Mouse (Mus musculus) naive thymus-derived CD4-positive, alpha-beta T cell, adult 2 months (primary cell): ENCODE results near the gene Hnrnpul2.
"Not testable (repeated sequence)": the region's sequence is repeated elsewhere in the genome, so short reads cannot be mapped to it uniquely, and the experiment has no call there.

ENCODE experiments used
- DNase-seq: peaks from one replicate; pipeline ENCODE4 v3.0.0-alpha.2; 2011; ENCODE audit warnings: low read depth

The Hnrnpul2 gene

GRCm38 (mm10) chr19:8818801-8819595 is 812 bp upstream of the Hnrnpul2 start, which contains the start of gene Ttc9c:
Gene Ttc9c, minus strand, starts transcription at chr19:8819333.
- no peak for DNase-seq

- DNase-seq = no peak
These were observed 680 bp downstream of the Hnrnpul2 start for GRCm38 (mm10) chr19:8820424-8820956.

- peak; percentile 35 for DNase-seq
These were observed 1.3 kb downstream of the Hnrnpul2 start for GRCm38 (mm10) chr19:8821146-8821545.

GRCm38 (mm10) chr19:8822696-8823095 is 2.9 kb downstream of the Hnrnpul2 start:
- no peak for DNase-seq

- no peak for DNase-seq
These were observed 9.8 kb downstream of the Hnrnpul2 start, which contains the start of gene AC129217.1 for GRCm38 (mm10) chr19:8829660-8830059. Gene AC129217.1, plus strand, starts transcription at chr19:8829773.

DNA sequence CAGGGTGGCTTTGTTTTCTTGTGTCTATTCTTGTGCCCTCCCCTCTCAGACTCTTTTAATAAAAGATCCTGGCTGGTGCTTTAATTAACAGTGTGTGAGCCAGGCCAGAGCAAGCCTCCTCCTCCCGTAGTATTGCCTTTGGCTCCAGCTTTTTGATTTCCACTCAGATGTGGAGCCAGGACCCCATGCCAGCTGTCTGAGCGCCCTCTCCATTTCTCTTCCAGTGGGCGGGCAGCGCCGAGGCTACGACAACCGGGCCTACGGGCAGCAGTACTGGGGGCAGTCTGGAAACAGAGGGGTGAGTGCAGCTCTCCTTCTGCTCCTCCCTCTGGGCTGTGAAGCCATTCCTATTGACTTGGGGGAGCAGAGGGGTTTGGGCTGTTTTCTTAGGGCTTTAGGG is 10.9 kb downstream of the Hnrnpul2 start:
- no peak for DNase-seq

DNA sequence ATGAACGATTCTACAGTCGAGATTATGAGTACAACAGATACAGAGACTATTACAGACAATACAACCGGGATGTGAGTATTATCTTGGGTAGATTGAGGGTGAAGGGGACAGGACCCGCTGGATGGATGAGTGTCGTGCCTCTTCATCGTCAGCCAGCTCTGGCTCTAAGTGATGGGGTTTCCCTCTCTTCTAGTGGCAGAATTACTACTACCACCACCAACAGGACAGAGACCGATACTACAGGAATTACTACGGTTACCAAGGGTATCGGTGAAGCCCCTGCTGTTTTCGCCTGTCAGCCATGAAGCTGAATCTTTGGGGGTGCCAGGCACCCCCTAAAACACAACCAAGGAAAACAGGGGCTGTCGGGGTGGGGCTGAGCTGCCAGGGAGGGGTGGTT is 11.5 kb downstream of the Hnrnpul2 start:
- DNase-seq = no peak

DNA sequence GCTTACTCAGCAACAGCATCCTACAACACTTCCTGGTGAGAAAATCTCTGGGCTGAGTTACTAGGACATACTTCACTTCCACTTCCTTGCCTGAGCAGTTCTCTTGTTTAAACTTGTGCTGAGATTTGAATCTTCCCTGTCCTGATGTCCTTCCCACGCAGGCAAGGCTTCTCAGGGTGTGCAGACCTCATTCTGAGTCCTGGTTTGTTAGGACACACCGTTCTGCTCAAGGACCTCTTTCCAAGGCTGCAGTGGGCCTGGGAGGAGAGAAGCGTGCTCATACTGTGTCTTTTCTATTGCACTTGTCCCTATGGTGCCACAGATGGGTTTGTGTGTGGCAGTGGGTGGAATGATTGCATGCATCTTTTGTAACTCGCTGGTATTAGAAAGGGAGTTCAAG is 13.2 kb downstream of the Hnrnpul2 start:
- no peak for DNase-seq

DNA sequence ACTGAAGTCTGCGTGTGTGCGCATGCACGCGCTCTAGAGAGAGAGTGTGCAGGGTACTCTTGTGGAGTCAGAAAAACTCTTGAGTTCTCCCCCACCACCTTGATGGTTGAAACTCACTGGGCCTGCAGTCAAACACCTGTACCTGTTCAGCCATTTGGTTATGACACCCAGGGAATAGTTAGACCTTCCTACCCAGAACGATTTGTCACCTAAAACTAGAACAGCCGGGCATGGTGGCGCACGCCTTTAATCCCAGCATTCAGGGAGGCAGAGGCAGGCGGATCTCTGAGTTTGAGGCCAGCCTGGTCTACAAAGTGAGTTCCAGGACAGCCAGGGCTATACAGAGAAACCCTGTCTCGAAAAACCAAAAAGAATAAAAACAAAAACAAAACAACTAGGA is 16.5 kb downstream of the Hnrnpul2 start:
- not testable (repeated sequence) for DNase-seq

DNA sequence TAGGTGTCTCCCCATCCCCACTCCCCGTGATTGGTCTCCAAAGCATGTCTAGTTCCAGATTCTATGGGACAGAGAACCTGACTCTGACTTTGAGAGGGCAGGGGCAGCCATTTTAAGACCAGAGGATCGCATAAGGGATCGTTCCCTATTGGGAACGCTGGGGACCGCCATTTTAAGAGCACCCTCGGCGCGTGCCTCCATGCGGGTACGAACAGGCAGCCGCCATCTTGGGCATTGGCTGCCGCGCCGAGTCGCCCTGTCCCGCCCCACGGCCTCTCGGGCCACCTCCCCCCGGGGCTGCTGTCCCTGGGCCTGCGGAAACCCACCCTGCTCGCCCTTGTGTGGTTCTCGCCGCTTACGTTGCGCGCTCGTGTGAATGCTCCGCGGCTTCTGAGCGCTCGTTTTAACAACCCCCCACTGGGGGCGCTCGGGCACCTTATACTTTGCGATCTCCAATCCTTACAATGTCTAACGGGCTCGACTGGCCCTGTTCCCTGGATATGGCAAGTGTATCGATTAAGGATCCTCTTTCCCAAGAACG is 17.5 kb downstream of the Hnrnpul2 start, which contains the start of gene Bscl2:
Bscl2 (plus strand) TSS at position 217 of the 541 bp plus-strand sequence.
- DNase-seq = peak; percentile 89

GRCm38 (mm10) chr19:8838041-8838730 is 18.4 kb downstream of the Hnrnpul2 start:
- peak; percentile 24 for DNase-seq

DNA sequence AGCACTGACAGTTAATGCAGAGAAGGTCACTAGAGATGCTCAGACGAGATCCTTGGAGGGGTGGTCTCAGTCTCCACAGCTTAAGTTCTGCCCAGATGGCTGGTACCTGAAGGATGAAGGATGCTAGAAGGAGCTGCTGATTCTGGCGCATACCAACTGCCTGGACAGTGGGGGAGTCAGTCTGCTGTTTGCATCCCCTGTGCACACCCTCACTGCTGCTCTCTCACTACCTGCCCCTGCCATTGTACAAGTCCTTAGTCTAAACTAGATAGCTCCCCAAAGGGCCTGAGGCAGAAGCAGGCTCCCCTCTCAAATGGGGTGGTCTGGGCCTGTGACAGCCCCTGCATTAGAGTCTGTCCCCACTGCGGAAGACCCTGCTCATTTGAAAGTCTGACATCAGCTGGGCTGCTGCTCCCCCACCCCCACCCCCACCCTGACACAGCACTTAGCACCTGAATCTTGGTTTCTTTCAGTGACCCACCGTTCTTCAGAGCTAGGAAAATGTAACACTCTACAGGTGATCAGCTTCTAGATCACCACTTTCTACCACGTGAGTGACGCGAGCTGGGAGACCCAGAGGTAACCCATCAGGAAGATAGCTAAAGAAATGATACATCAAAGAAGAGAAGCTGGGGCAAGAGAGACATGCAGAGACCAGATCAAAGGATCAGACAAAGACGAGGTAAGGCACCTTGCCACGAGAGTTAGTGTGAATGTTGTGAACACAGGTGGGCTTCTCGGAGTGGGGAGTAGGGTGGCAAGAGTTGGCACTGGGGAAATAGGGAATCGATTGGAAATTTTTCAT is 19.5 kb downstream of the Hnrnpul2 start, which contains the start of gene Gng3:
Gng3 (minus strand) TSS at position 92 of the 805 bp plus-strand sequence.
- peak; percentile 24 for DNase-seq

DNA sequence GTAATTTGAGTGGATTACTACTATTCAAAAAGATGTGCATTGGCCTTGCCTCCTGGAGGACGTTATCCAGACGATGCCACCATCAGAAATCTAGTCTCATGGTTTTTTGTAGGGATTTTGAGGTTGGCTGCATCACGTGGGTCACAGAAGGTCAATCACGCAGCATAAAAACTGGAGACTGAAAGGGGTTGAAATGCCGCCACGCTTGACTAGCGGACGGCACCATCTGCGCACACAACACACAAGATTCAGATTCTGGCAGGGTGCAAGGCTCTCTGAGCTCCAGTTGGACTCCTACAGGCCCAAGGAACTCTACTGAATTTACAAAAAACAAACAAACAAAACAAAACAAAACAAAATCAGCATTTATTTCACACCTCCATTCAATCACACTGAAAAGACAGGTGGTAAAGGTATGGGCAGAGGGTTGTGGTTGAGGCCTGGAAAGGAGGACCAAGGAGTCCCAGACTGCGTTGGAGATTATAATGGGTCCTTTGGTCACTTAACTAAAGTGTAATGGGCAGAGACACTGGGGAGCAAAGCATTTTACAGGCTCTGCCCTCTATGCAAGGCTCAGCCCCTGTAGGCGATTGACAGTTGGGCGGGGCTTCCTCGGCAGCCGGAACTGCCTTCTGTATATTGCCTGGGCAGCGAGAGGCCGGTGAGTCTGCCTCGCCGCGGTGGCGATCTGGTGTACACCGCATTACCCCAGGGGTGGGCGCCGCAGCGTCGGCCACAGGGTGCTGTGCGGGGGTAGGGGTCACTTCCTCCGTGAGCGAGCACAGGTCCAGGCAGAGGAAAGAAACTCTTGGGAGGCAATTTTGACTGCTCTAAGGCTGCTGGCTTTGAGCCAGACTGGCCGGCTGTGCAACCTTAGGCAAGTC is 20.3 kb downstream of the Hnrnpul2 start:
- peak; percentile 61 for DNase-seq

GRCm38 (mm10) chr19:8841012-8841411 is 21.2 kb downstream of the Hnrnpul2 start:
- DNase-seq = peak; percentile 24

DNA sequence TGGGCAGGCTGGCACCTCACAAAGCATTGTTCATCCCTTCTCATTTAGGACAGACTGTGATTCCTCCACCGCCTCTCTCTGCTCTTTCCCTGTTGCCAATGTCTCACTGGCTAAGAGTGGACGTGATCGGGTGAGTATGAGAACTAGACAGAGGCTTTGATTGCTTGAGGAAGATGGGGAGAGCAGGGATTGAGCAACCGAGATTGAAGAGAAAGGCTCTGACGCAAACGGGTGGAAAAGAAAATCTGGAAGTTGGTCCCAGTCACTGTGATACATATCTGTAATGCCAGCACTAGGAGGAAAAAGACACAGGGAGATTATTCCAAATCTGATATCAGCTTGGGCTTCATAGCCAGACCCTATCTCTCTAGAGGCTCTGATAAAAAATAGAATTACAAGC is 23.2 kb downstream of the Hnrnpul2 start:
- DNase-seq = no peak

DNA sequence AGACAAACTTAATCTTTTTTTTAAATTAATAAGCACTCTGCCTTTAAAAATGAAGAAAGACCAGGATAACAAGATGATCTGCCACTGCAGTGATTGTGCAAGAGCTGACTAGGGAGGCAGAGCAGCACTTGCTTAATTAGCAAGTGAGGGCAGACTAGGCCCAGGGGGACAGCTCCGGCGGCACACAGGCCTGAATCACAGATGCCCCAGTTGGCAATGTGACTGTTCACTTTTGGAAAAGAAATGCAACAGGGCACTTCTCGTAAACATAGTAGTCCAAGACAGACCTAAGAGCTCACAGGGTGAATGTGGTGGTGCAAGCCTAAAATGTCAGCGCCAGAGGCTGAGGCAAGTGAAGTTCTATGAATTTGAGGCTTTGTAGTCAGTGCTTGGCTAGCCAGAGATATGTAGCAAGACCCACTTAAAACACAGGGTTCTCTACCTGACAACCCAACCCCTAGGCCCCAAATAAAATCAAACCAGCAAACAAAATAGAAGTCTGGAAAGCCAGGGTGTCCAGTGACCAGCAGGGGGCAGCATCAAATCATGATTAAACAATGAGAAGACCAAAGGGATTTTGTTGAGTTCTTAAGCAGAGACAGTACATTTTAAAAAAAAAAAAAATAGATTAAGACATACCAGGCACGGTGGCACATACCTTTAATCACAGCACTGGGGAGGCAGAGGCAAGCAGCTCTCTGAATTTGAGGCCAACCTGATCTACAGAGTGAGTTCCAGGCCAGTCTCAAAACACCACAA is 24.7 kb downstream of the Hnrnpul2 start:
- DNase-seq = peak; percentile 89

- DNase-seq = no peak
These were observed 28.5 kb downstream of the Hnrnpul2 start for GRCm38 (mm10) chr19:8848356-8848755.

GRCm38 (mm10) chr19:8850402-8850901 is 30.6 kb downstream of the Hnrnpul2 start, which contains the start of gene Lrrn4cl:
Gene Lrrn4cl, plus strand, starts transcription at chr19:8850768.
- no peak for DNase-seq

- DNase-seq = no peak
These were observed 31.8 kb downstream of the Hnrnpul2 start for GRCm38 (mm10) chr19:8851639-8852038.
